Mouse (Mus musculus) cortical plate, adult 2 months (tissue): ENCODE data around the gene Tor1aip2.

ENCODE experiments used
- CTCF ChIP-seq: fragments of 200-500 bp; IDR thresholded peaks from 2 replicates; pipeline ENCODE4 v1.5.1; 2011; ENCODE audit warnings: mild to moderate bottlenecking, control low read depth, low read length; ENCODE audit not compliant: insufficient read depth; ENCODE audit errors: extremely low read depth
- POLR2A ChIP-seq: fragments of 200-500 bp; IDR thresholded peaks from 2 replicates; pipeline ENCODE4 v1.6.1; 2011; ENCODE audit warnings: mild to moderate bottlenecking, low read length, control low read depth; ENCODE audit not compliant: insufficient read depth; ENCODE audit errors: extremely low read depth

DNA sequence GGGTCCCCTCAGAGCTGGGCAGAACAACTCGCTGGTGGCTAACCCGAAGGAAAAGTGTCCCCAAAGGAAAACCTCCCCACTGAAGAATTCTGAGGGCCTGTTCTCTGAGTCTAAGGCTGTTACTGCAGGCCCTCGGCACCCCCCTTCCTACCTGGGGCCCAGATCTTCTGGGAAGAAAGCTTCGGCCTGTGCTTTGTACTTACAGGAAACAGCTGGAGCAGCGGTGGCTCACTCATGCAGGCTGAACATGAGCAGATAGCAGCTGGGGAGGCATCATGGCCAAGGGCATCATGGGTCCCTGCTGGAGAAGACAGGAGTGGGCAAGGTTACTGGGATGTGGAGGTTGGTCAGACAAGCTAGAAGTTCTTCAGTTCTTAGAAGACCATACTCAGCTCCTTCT, 52.4 kb downstream of the Tor1aip2 start:
- TF ChIP-seq POLR2A (no peak), CTCF (no peak)
